Mouse (Mus musculus) adrenal gland, postnatal 14 days (tissue): ENCODE measurements around the gene Shbg. TPM values are rescaled to one million over a fixed set of nuclear protein-coding genes. Genes with fewer than 3 reads are reported as not detected.

Experiments used
- microRNA-seq, 2 experiments: library from miRNA; unstranded; fragments of <30 nt; microRNA quantifications; one replicate each; pipeline ENCODE4 v1.2.0; 2021
- total RNA-seq: library from RNA; stranded (reverse); gene quantifications from 2 replicates; pipeline ENCODE4 v1.2.3, GENCODE M21; 2021

The Shbg gene
- total RNA-seq, 1 experiment from 2014 or later, result not detected

Small RNA genes lying within 50 kb of the gene (microRNA-seq; reads per million reads assigned to microRNA genes)
- gene Mir1934, result 4.2 to 4.3 reads per million in 2 experiments
- 0 reads per million in 2 experiments for gene Mir467f

Other genes starting within 250 kb of the Shbg start
- gene Chd3, start 248.5 kb downstream of the Shbg start, total RNA-seq, result 109 and 118 TPM in 2 replicates
- gene Naa38, start 222.4 kb downstream of the Shbg start, total RNA-seq, result 124 and 137 TPM in 2 replicates
- 34.2 and 42.6 TPM in 2 replicates for gene Cyb5d1, start 222.3 kb downstream of the Shbg start, total RNA-seq
- 29.5 and 30.2 TPM in 2 replicates for gene Tmem88, start 219.7 kb downstream of the Shbg start, total RNA-seq
- 53.7 and 61.3 TPM in 2 replicates for gene Kdm6b, start 204.2 kb downstream of the Shbg start, total RNA-seq
- gene Dnah2, start 68.8 kb downstream of the Shbg start, total RNA-seq, result 0.22 and 0.49 TPM in 2 replicates
- gene Efnb3, start 57.7 kb downstream of the Shbg start, total RNA-seq, result 1.5 and 2.0 TPM in 2 replicates
- gene Wrap53, start 37.6 kb downstream of the Shbg start, total RNA-seq, result 9.2 and 10.1 TPM in 2 replicates
- gene Trp53, start 37.5 kb downstream of the Shbg start, total RNA-seq, result 66.4 and 78.4 TPM in 2 replicates
- gene Atp1b2, start 12.0 kb downstream of the Shbg start, total RNA-seq, result 37.4 and 39.7 TPM in 2 replicates
- 7.9 and 8.2 TPM in 2 replicates for gene Sat2, start 4.1 kb upstream of the Shbg start, total RNA-seq
- 75.5 and 84.3 TPM in 2 replicates for gene Fxr2, start 15.1 kb upstream of the Shbg start, total RNA-seq
- 0.45 TPM in 1 of 2 replicates, not detected in the other for gene Sox15, start 37.4 kb upstream of the Shbg start, total RNA-seq
- 96.2 and 101 TPM in 2 replicates for gene Mpdu1, start 44.7 kb upstream of the Shbg start, total RNA-seq
- 8.6 and 12.2 TPM in 2 replicates for gene Cd68, start 48.2 kb upstream of the Shbg start, total RNA-seq
- gene Eif4a1, start 54.5 kb upstream of the Shbg start, total RNA-seq, result 642 and 752 TPM in 2 replicates
- gene Senp3, start 64.2 kb upstream of the Shbg start, total RNA-seq, result 71.6 and 72.4 TPM in 2 replicates
- 2.7 and 4.0 TPM in 2 replicates for gene Tnfsf13, start 67.9 kb upstream of the Shbg start, total RNA-seq
- gene Tnfsf12, start 77.9 kb upstream of the Shbg start, total RNA-seq, result 20.3 and 21.5 TPM in 2 replicates
- gene Tnfsfm13, start 78.2 kb upstream of the Shbg start, total RNA-seq, result 3.9 and 4.6 TPM in 2 replicates
- 78.0 and 84.0 TPM in 2 replicates for gene Polr2a, start 140.7 kb upstream of the Shbg start, total RNA-seq
- gene Slc35g3, start 144.1 kb upstream of the Shbg start, total RNA-seq, result not detected in 2 replicates
- gene Zbtb4, start 148.0 kb upstream of the Shbg start, total RNA-seq, result 39.9 and 42.4 TPM in 2 replicates
- gene Chrnb1, start 178.0 kb upstream of the Shbg start, total RNA-seq, result 2.4 and 3.2 TPM in 2 replicates
- gene Fgf11, start 184.0 kb upstream of the Shbg start, total RNA-seq, result 3.5 and 3.8 TPM in 2 replicates
- 0.74 and 1.1 TPM in 2 replicates for gene Tmem102, start 187.7 kb upstream of the Shbg start, total RNA-seq
- not detected in 2 replicates for gene Gm39566, start 197.4 kb upstream of the Shbg start, total RNA-seq
- gene Spem2, start 200.6 kb upstream of the Shbg start, total RNA-seq, result not detected in 2 replicates
- 0.38 TPM in 1 of 2 replicates, not detected in the other for gene Spem1, start 204.3 kb upstream of the Shbg start, total RNA-seq
- gene Nlgn2, start 219.9 kb upstream of the Shbg start, total RNA-seq, result 17.6 and 20.6 TPM in 2 replicates
- gene Tmem256, start 220.6 kb upstream of the Shbg start, total RNA-seq, result 114 and 128 TPM in 2 replicates
- 50.5 and 51.3 TPM in 2 replicates for gene Plscr3, start 228.5 kb upstream of the Shbg start, total RNA-seq
- gene Tnk1, start 240.8 kb upstream of the Shbg start, total RNA-seq, result 0.30 TPM in 1 of 2 replicates, not detected in the other